Mouse (Mus musculus) spleen, adult 2 months (tissue): ENCODE data around the gene Gm20388.

Source experiments
- CTCF ChIP-seq: fragments of 200-500 bp; IDR thresholded peaks from 2 replicates; pipeline ENCODE4 v1.5.1; 2011; ENCODE audit warnings: mild to moderate bottlenecking, inconsistent platforms; ENCODE audit not compliant: insufficient read depth, insufficient read length, insufficient replicate concordance; ENCODE audit errors: extremely low read depth
- POLR2A ChIP-seq: fragments of 200-500 bp; IDR thresholded peaks from 2 replicates; pipeline ENCODE4 v1.6.1; 2011; ENCODE audit warnings: low read depth, low read length, inconsistent platforms

DNA sequence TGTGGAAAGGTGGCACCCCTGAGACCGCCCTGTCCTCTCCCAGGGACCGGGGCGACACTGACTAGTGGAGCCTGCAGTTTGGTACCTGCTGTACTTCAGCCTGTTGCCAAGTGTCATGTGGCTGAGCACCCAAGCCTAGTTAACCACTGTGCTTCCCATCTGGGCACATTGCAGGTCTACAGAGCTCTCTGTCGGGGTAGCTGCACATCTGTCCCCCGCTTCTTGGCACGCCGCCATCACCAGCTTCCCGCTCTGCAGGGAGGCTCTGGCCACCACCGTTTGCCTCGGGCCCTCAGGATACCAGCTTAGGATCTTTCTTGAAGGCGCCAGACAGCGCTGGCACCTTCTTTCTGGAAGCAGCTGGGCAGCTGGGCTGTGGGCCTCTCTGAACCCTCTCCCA lies 323.8 kb downstream of the Gm20388 start:
- TF ChIP-seq CTCF (no peak), POLR2A (no peak)
